Mouse (Mus musculus) ES-E14 (cell line): ENCODE data around the gene Msln. TPM values are rescaled to one million over a fixed set of nuclear protein-coding genes. Genes with fewer than 3 reads are reported as not detected.
"Not testable (repeated sequence)": the region's sequence is repeated elsewhere in the genome, so short reads cannot be mapped to it uniquely, and the experiment has no call there.

ENCODE experiments used
- DNase-seq: peaks from one replicate; pipeline ENCODE4 v3.0.0-alpha.2; 2013; ENCODE audit warnings: low read depth, low spot score
- H3K27ac ChIP-seq: 2 replicates; pipeline ENCODE4 v1.5.1; 2012; ENCODE audit warnings: low read depth, mild to moderate bottlenecking, low read length, moderate library complexity, mixed read lengths; ENCODE audit not compliant: poor library complexity, insufficient read depth, severe bottlenecking
- H3K36me3 ChIP-seq: 2 replicates; pipeline ENCODE4 v1.6.1; 2012; ENCODE audit warnings: mild to moderate bottlenecking, low read length, moderate library complexity, mixed read lengths; ENCODE audit not compliant: control insufficient read depth, poor library complexity, insufficient read depth, severe bottlenecking
- H3K4me1 ChIP-seq, 2 experiments: fragments of 150-350 bp in 1 of 2; sonication (generic) in 1 of 2; 2 replicates each; pipeline ENCODE4 v1.6.1; 2012; ENCODE audit warnings: low read length in 2 of 2, mild to moderate bottlenecking in 1 of 2, mixed read lengths in 1 of 2; ENCODE audit not compliant: control insufficient read depth in 2 of 2, insufficient read depth in 2 of 2, poor library complexity in 1 of 2
- H3K4me3 ChIP-seq, 2 experiments: fragments of 150-350 bp in 1 of 2; sonication (generic) in 1 of 2; 2 replicates each; pipeline ENCODE4 v1.5.1; 2012; ENCODE audit warnings: low read length in 2 of 2, low read depth in 1 of 2, mild to moderate bottlenecking in 1 of 2, mixed read lengths in 1 of 2; ENCODE audit not compliant: insufficient read depth in 1 of 2, poor library complexity in 1 of 2, severe bottlenecking in 1 of 2
- H3K9ac ChIP-seq: 2 replicates; pipeline ENCODE4 v1.6.1; 2012; ENCODE audit warnings: low read depth, mild to moderate bottlenecking, low read length, mixed read lengths; ENCODE audit not compliant: poor library complexity, insufficient read depth, severe bottlenecking
- H3K9me3 ChIP-seq: fragments of 150-350 bp; sonication (generic); 2 replicates; pipeline ENCODE4 v1.6.1; 2012; ENCODE audit warnings: low read depth, mild to moderate bottlenecking, low read length; ENCODE audit not compliant: control insufficient read depth, insufficient read depth
- CHD2 ChIP-seq: IDR thresholded peaks from 2 replicates; pipeline ENCODE4 v1.6.1; 2014; ENCODE audit warnings: mild to moderate bottlenecking, low read depth, low read length, inconsistent platforms
- HCFC1 ChIP-seq: IDR thresholded peaks from 2 replicates; pipeline ENCODE4 v1.6.1; 2012; ENCODE audit warnings: low read length, inconsistent platforms, borderline replicate concordance; ENCODE audit not compliant: insufficient read depth
- MAFK ChIP-seq: IDR thresholded peaks from 2 replicates; pipeline ENCODE4 v1.6.1; 2014; ENCODE audit warnings: mild to moderate bottlenecking, low read depth, low read length, inconsistent platforms; ENCODE audit not compliant: insufficient read depth
- ZC3H11A ChIP-seq: IDR thresholded peaks from 2 replicates; pipeline ENCODE4 v1.6.1; 2012; ENCODE audit warnings: low read depth, mild to moderate bottlenecking, inconsistent platforms, low read length, borderline replicate concordance
- ZNF384 ChIP-seq: IDR thresholded peaks from 2 replicates; pipeline ENCODE4 v1.6.1; 2012; ENCODE audit warnings: low read depth, low read length, inconsistent platforms
- in situ Hi-C, 2 experiments: fragments of 600-800 bp; cut with MboI; formaldehyde crosslinking; loops; one replicate each; pipeline ENCODE4 v1.15.1; 2025; ENCODE audit warnings: low sequenced_read_pairs in 2 of 2, inconsistent platforms in 1 of 2; ENCODE audit not compliant: unreplicated experiment in 2 of 2
- total RNA-seq: library from RNA; depleted of rRNA; stranded (reverse); fragments of 300-350 nt; gene quantifications from 2 replicates; pipeline ENCODE4 v1.2.3, GENCODE M21; 2012

Gene Msln
- total RNA-seq, 1 experiment = 7.5 TPM

DNA sequence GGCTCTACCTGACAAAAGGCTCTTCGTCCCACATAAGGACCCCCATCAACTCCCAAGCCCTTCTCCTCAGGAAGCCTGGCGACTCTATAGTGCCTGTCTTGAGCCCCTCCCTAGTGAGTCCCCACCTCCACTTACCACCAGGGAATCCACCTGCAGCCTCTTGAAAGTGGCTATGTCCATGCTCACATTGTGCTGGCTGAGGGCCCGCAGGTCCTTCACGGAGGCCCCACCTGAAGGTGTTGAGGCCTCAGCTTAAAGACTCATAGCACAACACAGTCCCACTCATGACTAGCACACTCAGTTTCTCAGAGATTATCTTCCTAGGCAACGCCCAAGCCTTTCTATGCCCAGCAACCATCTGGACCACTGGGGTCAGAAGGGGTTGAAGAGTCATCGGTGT, 4.9 kb downstream of the Msln start:
- no peak for TF ChIP-seq HCFC1
- no peak for TF ChIP-seq ZC3H11A
- no peak for TF ChIP-seq MAFK
- no peak for TF ChIP-seq CHD2
- no peak for TF ChIP-seq ZNF384
- Histone ChIP-seq H3K9me3 (no peaks in the 10 kb centered on the region), H3K9ac (no peak overlapping the region), H3K27ac (no peak overlapping the region), H3K4me1 (peaks cover 2 to 3% of the 10 kb centered on the region in 2 experiments; a peak in 2 of 4 replicates), H3K36me3 (no peaks in the 10 kb centered on the region), H3K4me3 (no peak overlapping the region)
- in situ Hi-C loops = no loop called here
- no peak for DNase-seq

DNA sequence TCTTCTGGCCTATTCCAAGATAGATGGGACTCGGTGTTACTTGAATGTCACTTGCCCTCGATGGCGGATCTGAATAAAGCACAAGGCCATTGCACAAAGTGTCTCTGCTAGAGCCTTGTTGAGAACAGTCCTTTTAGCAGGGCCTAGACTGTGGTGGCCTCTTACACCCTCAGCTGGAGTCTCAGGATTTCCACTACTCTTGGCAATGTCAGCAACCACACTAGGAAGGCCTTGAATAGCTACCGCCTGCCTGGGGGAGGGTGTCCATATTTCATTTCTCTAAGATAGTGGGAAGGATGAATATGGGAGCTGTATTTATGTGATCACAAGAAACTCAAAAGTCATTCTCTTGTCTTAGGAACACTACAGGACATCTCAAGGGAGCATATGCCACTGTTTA, 5.9 kb downstream of the Msln start:
- peaks cover 0 to 3% of the 10 kb centered on the region in 2 experiments; a peak in 1 of 4 replicates for H3K4me1 ChIP-seq
- no peak overlapping the region for H3K9ac ChIP-seq
- in situ Hi-C loops = no loop called here
- H3K4me3 ChIP-seq = no peak overlapping the region
- DNase-seq = no peak
- H3K9me3 ChIP-seq = no peaks in the 10 kb centered on the region
- no peak overlapping the region for H3K27ac ChIP-seq
- no peaks in the 10 kb centered on the region for H3K36me3 ChIP-seq
- TF ChIP-seq ZNF384 = no peak
- no peak for TF ChIP-seq MAFK
- no peak for TF ChIP-seq HCFC1
- no peak for TF ChIP-seq CHD2
- no peak for TF ChIP-seq ZC3H11A

- Histone ChIP-seq H3K4me3 (no peak overlapping the region), H3K4me1 (peaks cover 0 to 3% of the 10 kb centered on the region in 2 experiments; a peak in 1 of 4 replicates), H3K36me3 (no peaks in the 10 kb centered on the region), H3K9ac (no peak overlapping the region), H3K27ac (no peak overlapping the region), H3K9me3 (no peaks in the 10 kb centered on the region)
- in situ Hi-C loops = no loop called here
- TF ChIP-seq ZNF384 (no peak), HCFC1 (no peak), ZC3H11A (no peak), MAFK (no peak), CHD2 (no peak)
- DNase-seq = no peak
Observed at GRCm38 (mm10) chr17:25744311-25744710, 9.9 kb downstream of the Msln start.

DNA sequence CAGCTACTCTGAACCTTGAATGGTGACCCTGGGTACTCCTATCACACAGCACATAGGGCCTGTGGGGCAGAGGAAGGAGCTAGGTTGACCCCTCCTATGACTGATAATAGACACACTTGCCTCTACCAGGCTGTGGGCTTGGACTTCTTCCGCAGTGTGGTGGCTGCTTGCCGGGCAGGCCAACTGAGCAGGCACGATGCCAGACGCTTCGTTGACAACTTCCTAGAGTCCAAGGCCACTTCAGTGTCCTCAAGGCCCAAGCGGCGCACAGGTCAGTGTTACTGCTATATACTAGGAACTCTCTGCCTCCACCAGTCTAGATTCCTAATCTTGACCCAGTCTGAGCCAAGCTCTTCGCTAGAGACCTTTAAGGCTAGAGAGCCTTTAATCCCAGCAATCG, 10.3 kb downstream of the Msln start:
- no peaks in the 10 kb centered on the region for H3K36me3 ChIP-seq
- no peak overlapping the region for H3K4me3 ChIP-seq
- H3K9me3 ChIP-seq = no peaks in the 10 kb centered on the region
- no peak overlapping the region for H3K9ac ChIP-seq
- no peak for DNase-seq
- peaks cover 0 to 3% of the 10 kb centered on the region in 2 experiments; a peak in 1 of 4 replicates for H3K4me1 ChIP-seq
- in situ Hi-C loops = no loop called here
- no peak overlapping the region; the same call in 1 of the 2 replicates for H3K27ac ChIP-seq
- TF ChIP-seq MAFK (no peak), ZC3H11A (no peak), ZNF384 (no peak), HCFC1 (no peak), CHD2 (no peak)

GRCm38 (mm10) chr17:25741471-25741870, 12.7 kb downstream of the Msln start:
- H3K4me1 ChIP-seq, in situ Hi-C loops: not testable (repeated sequence)

More at GRCm38 (mm10) chr17:25741471-25741870, 12.7 kb downstream of the Msln start:
- not testable (repeated sequence) for H3K9me3 ChIP-seq, H3K4me3 ChIP-seq, DNase-seq, H3K36me3 ChIP-seq, H3K27ac ChIP-seq, H3K9ac ChIP-seq
